Mouse (Mus musculus) midbrain, embryonic 11.5 days (tissue): Measurements from ENCODE around the gene Flvcr1. TPM values are rescaled to one million over a fixed set of nuclear protein-coding genes. Genes with fewer than 3 reads are reported as not detected.
"Not testable (repeated sequence)": the region's sequence is repeated elsewhere in the genome, so short reads cannot be mapped to it uniquely, and the experiment has no call there.

ENCODE experiments used
- ATAC-seq: fragments of 200-750 bp; cut with Nextera tagmentation; 2 replicates; pipeline ENCODE4 v1.8.0; 2017; ENCODE audit warnings: moderate TSS enrichment, moderate library complexity; ENCODE audit not compliant: low FRiP score
- DNase-seq: peaks from one replicate; pipeline ENCODE4 v3.0.0; 2015; ENCODE audit warnings: low spot score; ENCODE audit errors: missing footprints
- H3K27ac ChIP-seq: fragments of 300-500 bp; sonication (generic); 2 replicates; pipeline ENCODE4 v1.5.1; 2014; ENCODE audit warnings: low read depth, low read length
- H3K27me3 ChIP-seq: fragments of 300-500 bp; sonication (generic); 2 replicates; pipeline ENCODE4 v1.6.1; 2014; ENCODE audit warnings: mild to moderate bottlenecking, low read length, moderate library complexity, mixed read lengths; ENCODE audit not compliant: control insufficient read depth, insufficient read depth
- H3K36me3 ChIP-seq: fragments of 300-500 bp; sonication (generic); 2 replicates; pipeline ENCODE4 v1.6.1; 2014; ENCODE audit warnings: mild to moderate bottlenecking, low read length, moderate library complexity, mixed read lengths; ENCODE audit not compliant: control insufficient read depth, insufficient read depth
- H3K4me1 ChIP-seq: fragments of 300-500 bp; sonication (generic); 2 replicates; pipeline ENCODE4 v1.6.1; 2014; ENCODE audit warnings: low read length; ENCODE audit not compliant: control insufficient read depth, insufficient read depth
- H3K4me2 ChIP-seq: fragments of 300-500 bp; sonication (generic); 2 replicates; pipeline ENCODE4 v1.6.1; 2014; ENCODE audit warnings: mild to moderate bottlenecking, moderate library complexity
- H3K4me3 ChIP-seq: fragments of 300-500 bp; sonication (generic); 2 replicates; pipeline ENCODE4 v1.5.1; 2014; ENCODE audit warnings: low read depth, low read length
- H3K9ac ChIP-seq: fragments of 300-500 bp; sonication (generic); 2 replicates; pipeline ENCODE4 v1.6.1; 2014; ENCODE audit warnings: low read length
- H3K9me3 ChIP-seq: fragments of 300-500 bp; sonication (generic); 2 replicates; pipeline ENCODE4 v1.6.1; 2016; ENCODE audit warnings: low read length; ENCODE audit not compliant: control insufficient read depth
- WGBS: fragments of 180-500 bp; shearing (Covaris S2); extraction: QIAGEN DNeasy Blood & Tissue Kit; methylation state at CpG from one replicate; pipeline ENCODE4 v1.1.7; 2014; 5-methylcytosine and 5-hydroxymethylcytosine counted together
- polyA plus RNA-seq: library from polyadenylated mRNA; unstranded; fragments of >200 nt; fragmentation: Nextera tagmentation; extraction: Ambion mirVana; gene quantifications from 2 replicates; pipeline ENCODE4 v1.2.1, GENCODE M21; 2014

Gene Flvcr1
- polyA plus RNA-seq, 1 experiment from 2014 or later = 11.9 TPM

DNA sequence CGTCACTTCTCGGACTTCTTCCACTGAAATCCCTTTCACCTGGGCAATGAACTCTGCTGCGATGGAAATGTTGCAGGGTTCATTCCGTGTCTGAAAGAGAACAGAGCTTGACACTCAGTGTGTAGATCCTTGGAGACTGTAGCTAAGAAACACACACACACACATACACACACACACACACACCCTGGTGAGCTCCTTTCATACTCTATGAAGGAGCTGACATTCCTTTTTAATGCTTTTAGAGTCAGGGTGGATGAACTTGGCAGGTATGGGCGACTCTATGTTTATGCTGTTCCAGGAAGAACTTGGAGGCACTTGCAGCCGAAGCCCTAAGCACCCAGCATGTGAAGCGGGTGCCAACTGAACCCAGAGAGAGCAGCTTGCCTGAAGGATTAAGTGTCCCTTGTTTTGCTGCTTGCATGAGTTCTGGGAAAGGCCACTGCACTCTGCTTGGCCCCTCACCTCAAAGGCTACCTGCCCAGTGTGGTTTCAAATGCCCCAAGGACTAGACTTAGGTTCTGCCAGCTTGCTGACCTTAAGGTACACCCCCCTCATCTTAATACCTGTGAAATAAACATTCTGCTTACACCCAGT is 20.4 kb upstream of the Flvcr1 start:
- WGBS = 71% methylated on average over 7 of the region's 7 CpGs
- H3K27ac ChIP-seq = no peak overlapping the region
- ATAC-seq = no peak

GRCm38 (mm10) chr1:191045264-191045663 is 19.3 kb upstream of the Flvcr1 start:
- Histone ChIP-seq H3K36me3 (no peaks in the 10 kb centered on the region), H3K9ac (no peak overlapping the region), H3K4me1 (no peaks in the 10 kb centered on the region), H3K27ac (no peak overlapping the region), H3K4me2 (no peak overlapping the region), H3K27me3 (no peaks in the 10 kb centered on the region), H3K9me3 (no peaks in the 10 kb centered on the region), H3K4me3 (no peak overlapping the region)
- no peak for ATAC-seq
- 98% methylated on average over 2 of the region's 2 CpGs for WGBS
- DNase-seq = no peak

More for the DNA sequence above, 20.4 kb upstream of the Flvcr1 start:
- no peak overlapping the region for H3K9ac ChIP-seq
- no peaks in the 10 kb centered on the region for H3K27me3 ChIP-seq
- DNase-seq = no peak
- H3K4me1 ChIP-seq = no peaks in the 10 kb centered on the region
- no peak overlapping the region for H3K4me3 ChIP-seq
- no peaks in the 10 kb centered on the region for H3K9me3 ChIP-seq
- no peaks in the 10 kb centered on the region for H3K36me3 ChIP-seq
- no peak overlapping the region for H3K4me2 ChIP-seq

DNA sequence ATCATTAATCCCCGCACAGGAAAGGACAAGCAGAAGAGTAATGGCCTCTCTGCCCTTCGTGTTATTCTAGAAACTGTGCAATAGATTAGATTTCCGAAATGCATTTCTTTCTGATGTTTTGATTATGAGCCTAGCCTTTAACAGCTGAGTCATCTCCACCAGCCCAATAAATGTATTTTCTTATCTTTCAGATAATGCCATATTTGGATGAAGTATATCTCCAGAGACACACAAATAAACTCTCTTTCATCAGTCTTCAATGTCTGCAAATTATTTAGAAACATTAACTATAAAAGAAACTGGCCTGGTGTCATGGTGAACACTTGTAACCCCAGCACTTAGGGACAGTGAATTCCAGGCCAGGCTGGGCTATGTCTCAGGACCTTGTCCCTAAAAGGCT is 16.7 kb upstream of the Flvcr1 start:
- H3K4me1 ChIP-seq = no peaks in the 10 kb centered on the region
- H3K36me3 ChIP-seq = no peaks in the 10 kb centered on the region
- no peak overlapping the region for H3K9ac ChIP-seq
- ATAC-seq = no peak
- 86% methylated on average over 3 of the region's 3 CpGs for WGBS
- no peak overlapping the region for H3K4me3 ChIP-seq
- no peak for DNase-seq
- H3K27me3 ChIP-seq = no peaks in the 10 kb centered on the region
- H3K4me2 ChIP-seq = no peak overlapping the region
- H3K9me3 ChIP-seq = no peaks in the 10 kb centered on the region
- H3K27ac ChIP-seq = no peak overlapping the region

DNA sequence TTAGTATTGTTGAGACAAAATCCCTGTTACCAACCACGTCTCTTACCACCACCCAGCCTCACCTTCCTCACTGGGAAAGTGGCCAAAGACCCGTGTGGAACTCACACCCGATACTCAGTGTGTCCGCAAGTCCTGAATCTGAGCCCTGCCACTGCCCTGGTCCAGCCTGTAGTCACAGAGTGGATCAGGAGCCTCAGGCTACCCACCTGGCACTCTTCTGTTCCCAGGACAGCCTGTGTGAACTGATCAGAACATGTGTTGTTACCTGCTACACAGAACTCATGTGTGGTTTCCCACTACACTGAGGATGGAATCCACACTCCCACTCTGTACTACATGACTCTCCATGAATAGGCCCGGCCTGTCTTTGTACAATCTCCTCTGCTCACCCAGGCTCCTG is 16.1 kb upstream of the Flvcr1 start:
- H3K9me3 ChIP-seq = no peaks in the 10 kb centered on the region
- no peak overlapping the region for H3K4me2 ChIP-seq
- H3K36me3 ChIP-seq = no peaks in the 10 kb centered on the region
- H3K4me1 ChIP-seq = no peaks in the 10 kb centered on the region
- H3K27ac ChIP-seq = no peak overlapping the region
- no peak overlapping the region for H3K9ac ChIP-seq
- ATAC-seq (no peak), DNase-seq (no peak)
- 81% methylated on average over 5 of the region's 5 CpGs for WGBS
- no peaks in the 10 kb centered on the region for H3K27me3 ChIP-seq
- H3K4me3 ChIP-seq = no peak overlapping the region

DNA sequence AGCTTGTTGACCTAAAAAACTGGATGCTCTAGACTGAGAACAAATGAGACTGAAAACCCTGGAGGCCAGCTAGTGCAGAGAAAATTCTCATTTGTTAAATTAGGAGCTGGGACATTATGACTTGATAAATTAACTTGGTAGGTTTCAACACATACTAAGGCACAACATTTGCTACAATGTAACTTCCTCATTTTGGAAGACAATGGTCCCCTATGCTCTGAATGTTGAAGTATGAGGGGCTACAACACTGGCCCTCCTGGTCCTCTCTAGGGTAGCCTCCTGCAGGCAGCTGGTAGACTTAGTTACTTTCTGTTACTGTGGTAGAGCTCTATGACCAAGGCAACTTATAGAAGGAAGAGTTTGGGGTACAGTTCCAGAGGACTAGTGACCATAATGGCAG is 15.4 kb upstream of the Flvcr1 start:
- ATAC-seq = no peak

GRCm38 (mm10) chr1:191037999-191038398 is 12.0 kb upstream of the Flvcr1 start:
- H3K36me3 ChIP-seq = no peaks in the 10 kb centered on the region
- no peaks in the 10 kb centered on the region for H3K27me3 ChIP-seq
- ATAC-seq = no peak

More for the DNA sequence above, 15.4 kb upstream of the Flvcr1 start:
- H3K4me2 ChIP-seq = no peak overlapping the region
- H3K27ac ChIP-seq = no peak overlapping the region
- H3K4me3 ChIP-seq = no peak overlapping the region
- DNase-seq = no peak
- no peaks in the 10 kb centered on the region for H3K4me1 ChIP-seq
- no peaks in the 10 kb centered on the region for H3K36me3 ChIP-seq
- H3K9ac ChIP-seq = no peak overlapping the region
- H3K9me3 ChIP-seq = no peaks in the 10 kb centered on the region
- no peaks in the 10 kb centered on the region for H3K27me3 ChIP-seq

DNA sequence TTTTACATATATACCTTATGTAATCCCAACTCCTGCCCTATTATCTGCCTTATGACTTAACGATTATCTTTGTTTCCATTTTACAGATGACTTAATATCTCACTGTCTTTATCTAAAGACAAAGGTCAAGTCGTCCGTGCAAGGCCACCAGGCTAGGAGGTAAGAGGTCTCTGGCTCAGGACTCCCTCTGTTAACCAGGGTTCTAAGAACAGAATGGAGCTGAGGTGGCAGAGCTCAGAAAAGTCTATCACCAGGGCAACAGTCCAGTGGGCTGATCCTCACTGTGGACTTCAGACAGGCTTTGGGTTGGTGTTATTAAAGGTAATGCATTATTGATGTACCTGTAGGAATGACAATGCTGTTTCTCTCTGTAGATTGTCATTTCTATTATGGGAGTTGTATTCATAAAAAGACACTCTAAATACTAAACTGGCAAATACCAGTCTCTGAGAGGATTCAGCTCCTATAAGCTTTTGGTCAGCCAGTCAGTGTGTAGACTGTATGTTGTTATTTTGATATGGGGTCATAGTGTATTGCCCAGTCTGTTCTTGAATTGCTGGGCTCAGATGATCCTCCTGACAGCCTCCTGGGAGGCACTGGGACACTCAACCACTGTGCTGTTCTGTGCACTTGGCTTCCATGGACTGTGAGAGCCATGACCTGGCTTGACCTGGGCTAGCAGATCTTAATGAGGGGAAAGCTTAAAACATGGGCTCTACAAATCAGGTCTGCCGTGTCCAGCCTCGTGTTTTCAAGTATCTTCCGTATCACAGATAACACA is 10.8 kb upstream of the Flvcr1 start, which contains the start of gene Spata45:
Gene Spata45, plus strand, starts transcription at position 86 of the 781 bp plus-strand sequence.
- H3K36me3 ChIP-seq = no peaks in the 10 kb centered on the region
- H3K27ac ChIP-seq = no peak within 1 kb of the TSS
- H3K4me1 ChIP-seq = no peaks in the 10 kb centered on the region; the same call in 1 of the 2 replicates
- H3K9me3 ChIP-seq = no peaks in the 10 kb centered on the region
- no peak within 1 kb of the TSS for H3K4me3 ChIP-seq
- no peak within 1 kb of the TSS for H3K4me2 ChIP-seq
- WGBS = 77% methylated on average over 6 of the region's 6 CpGs
- H3K9ac ChIP-seq = no peak within 1 kb of the TSS
- no peak for ATAC-seq
- H3K27me3 ChIP-seq = no peaks in the 10 kb centered on the region
- no peak for DNase-seq

More at GRCm38 (mm10) chr1:191037999-191038398, 12.0 kb upstream of the Flvcr1 start:
- Histone ChIP-seq H3K4me1 (no peaks in the 10 kb centered on the region; the same call in 1 of the 2 replicates), H3K9me3 (no peaks in the 10 kb centered on the region), H3K4me2 (no peak overlapping the region), H3K9ac (no peak overlapping the region), H3K4me3 (no peak overlapping the region), H3K27ac (no peak overlapping the region)
- 94% methylated on average over 4 of the region's 4 CpGs for WGBS
- no peak for DNase-seq

DNA sequence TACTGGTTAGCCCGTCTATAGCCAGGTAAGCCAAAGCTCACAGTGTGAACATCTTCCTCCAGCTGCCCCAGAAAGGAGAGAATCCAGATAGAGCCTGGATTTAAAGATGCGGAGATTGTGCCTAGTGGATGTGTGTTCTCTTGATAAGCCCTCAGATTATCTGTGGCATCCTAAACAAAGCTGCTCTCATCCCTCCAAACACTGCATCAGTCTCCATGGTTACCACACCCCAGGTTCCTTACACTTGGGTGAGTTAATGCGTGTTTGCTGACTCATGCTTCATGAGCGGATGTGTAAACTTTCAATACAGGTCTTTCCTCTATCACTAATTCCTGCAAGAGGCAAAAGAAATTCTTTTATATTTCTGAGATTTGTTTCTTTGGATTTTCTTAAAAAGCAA is 9.7 kb upstream of the Flvcr1 start:
- Histone ChIP-seq H3K4me2 (no peak overlapping the region), H3K9me3 (no peaks in the 10 kb centered on the region), H3K4me3 (no peak overlapping the region), H3K4me1 (no peaks in the 10 kb centered on the region; the same call in 1 of the 2 replicates), H3K36me3 (no peaks in the 10 kb centered on the region), H3K27me3 (no peaks in the 10 kb centered on the region), H3K9ac (no peak overlapping the region), H3K27ac (no peak overlapping the region)
- no peak for ATAC-seq
- WGBS = 19% methylated on average over 4 of the region's 4 CpGs
- no peak for DNase-seq

DNA sequence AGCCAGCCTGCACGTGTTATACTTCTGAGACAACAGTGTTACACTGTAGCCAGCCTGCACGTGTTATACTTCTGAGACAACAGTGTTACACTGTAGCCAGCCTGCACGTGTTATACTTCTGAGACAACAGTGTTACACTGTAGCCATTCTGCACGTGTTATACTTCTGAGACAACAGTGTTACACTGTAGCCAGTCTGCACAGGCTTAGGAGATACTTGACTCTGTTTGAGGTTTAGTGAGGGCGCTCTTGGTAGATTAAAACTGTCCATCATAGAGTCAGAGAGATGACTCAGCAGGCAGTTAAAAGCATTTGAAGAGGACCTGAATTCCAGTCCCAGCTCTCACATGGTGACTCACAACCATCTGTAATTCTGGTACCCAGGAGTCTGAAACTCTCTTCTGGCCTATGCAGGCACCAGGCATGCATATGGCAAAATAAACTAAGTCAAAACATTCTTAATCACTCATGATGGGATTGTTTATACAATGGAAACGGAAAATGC is 5.0 kb upstream of the Flvcr1 start:
- H3K27ac ChIP-seq, H3K4me3 ChIP-seq, DNase-seq, H3K4me1 ChIP-seq, H3K27me3 ChIP-seq, H3K36me3 ChIP-seq, ATAC-seq, H3K9ac ChIP-seq, H3K4me2 ChIP-seq, H3K9me3 ChIP-seq: not testable (repeated sequence)
- WGBS = 84% methylated on average over 6 of the region's 6 CpGs
